Mouse (Mus musculus) kidney, postnatal 0 days (tissue): ENCODE data around the gene 1810024B03Rik. TPM values are rescaled to one million over a fixed set of nuclear protein-coding genes. Genes with fewer than 3 reads are reported as not detected.
"Not testable (repeated sequence)": the region's sequence is repeated elsewhere in the genome, so short reads cannot be mapped to it uniquely, and the experiment has no call there.

Experiments used
- ATAC-seq: fragments of 200-750 bp; cut with Nextera tagmentation; replicated peaks from 2 replicates; pipeline ENCODE4 v1.8.0; 2017; ENCODE audit warnings: low read depth, moderate number of reproducible peaks, moderate TSS enrichment, moderate library complexity; ENCODE audit not compliant: low FRiP score
- DNase-seq: peaks from one replicate; pipeline ENCODE4 v3.0.0-alpha.2; 2016; ENCODE audit warnings: low spot score
- H3K27ac ChIP-seq: fragments of 300-500 bp; sonication (generic); 2 replicates; pipeline ENCODE4 v1.5.1; 2014; ENCODE audit warnings: mild to moderate bottlenecking
- H3K27me3 ChIP-seq: fragments of 300-500 bp; sonication (generic); 2 replicates; pipeline ENCODE4 v1.6.1; 2014; ENCODE audit warnings: low read length, mixed read lengths; ENCODE audit not compliant: insufficient read depth
- H3K36me3 ChIP-seq: fragments of 300-500 bp; sonication (generic); 2 replicates; pipeline ENCODE4 v1.6.1; 2014; ENCODE audit warnings: low read length, mixed read lengths; ENCODE audit not compliant: insufficient read depth
- H3K4me1 ChIP-seq: fragments of 300-500 bp; sonication (generic); replicated peaks from 2 replicates; pipeline ENCODE4 v1.6.1; 2014; ENCODE audit warnings: antibody characterized with exemption, low read length, mixed read lengths; ENCODE audit not compliant: insufficient read depth
- H3K4me2 ChIP-seq: fragments of 300-500 bp; sonication (generic); 2 replicates; pipeline ENCODE4 v1.6.1; 2014; ENCODE audit warnings: mild to moderate bottlenecking, low read length, moderate library complexity, mixed read lengths
- H3K4me3 ChIP-seq: fragments of 300-500 bp; sonication (generic); replicated peaks from 2 replicates; pipeline ENCODE4 v1.5.1; 2014; ENCODE audit warnings: low read depth, low read length
- H3K9ac ChIP-seq: fragments of 300-500 bp; sonication (generic); 2 replicates; pipeline ENCODE4 v1.6.1; 2014; ENCODE audit warnings: low read depth, low read length
- H3K9me3 ChIP-seq: fragments of 300-500 bp; sonication (generic); replicated peaks from 2 replicates; pipeline ENCODE4 v1.6.1; 2016; ENCODE audit warnings: low read length, inconsistent platforms, mixed read lengths
- CTCF ChIP-seq: IDR thresholded peaks from 2 replicates; pipeline ENCODE4 v1.5.1; 2016; ENCODE audit warnings: antibody characterized with exemption, low read depth, mild to moderate bottlenecking, moderate library complexity
- WGBS: fragments of 180-500 bp; shearing (Covaris S2); extraction: QIAGEN DNeasy Blood & Tissue Kit; methylation state at CpG from one replicate; pipeline ENCODE4 v1.1.7; 2014; 5-methylcytosine and 5-hydroxymethylcytosine counted together
- polyA plus RNA-seq: library from polyadenylated mRNA; unstranded; fragments of >200 nt; fragmentation: Nextera tagmentation; extraction: Ambion mirVana; gene quantifications from 2 replicates; pipeline ENCODE4 v1.2.1, GENCODE M21; 2015

1810024B03Rik gene
- polyA plus RNA-seq, 1 experiment from 2014 or later = 3.6 TPM

- Histone ChIP-seq H3K9me3 (no peaks in the 10 kb centered on the region), H3K4me2 (no peak overlapping the region), H3K4me1 (no peaks in the 10 kb centered on the region), H3K36me3 (no peaks in the 10 kb centered on the region), H3K27ac (no peak overlapping the region), H3K4me3 (no peak overlapping the region), H3K27me3 (no peaks in the 10 kb centered on the region), H3K9ac (no peak overlapping the region)
- ATAC-seq (no peak), DNase-seq (no peak)
- no peak for TF ChIP-seq CTCF
These were observed 18.5 kb downstream of the 1810024B03Rik start for GRCm38 (mm10) chr2:127189574-127189973.

DNA sequence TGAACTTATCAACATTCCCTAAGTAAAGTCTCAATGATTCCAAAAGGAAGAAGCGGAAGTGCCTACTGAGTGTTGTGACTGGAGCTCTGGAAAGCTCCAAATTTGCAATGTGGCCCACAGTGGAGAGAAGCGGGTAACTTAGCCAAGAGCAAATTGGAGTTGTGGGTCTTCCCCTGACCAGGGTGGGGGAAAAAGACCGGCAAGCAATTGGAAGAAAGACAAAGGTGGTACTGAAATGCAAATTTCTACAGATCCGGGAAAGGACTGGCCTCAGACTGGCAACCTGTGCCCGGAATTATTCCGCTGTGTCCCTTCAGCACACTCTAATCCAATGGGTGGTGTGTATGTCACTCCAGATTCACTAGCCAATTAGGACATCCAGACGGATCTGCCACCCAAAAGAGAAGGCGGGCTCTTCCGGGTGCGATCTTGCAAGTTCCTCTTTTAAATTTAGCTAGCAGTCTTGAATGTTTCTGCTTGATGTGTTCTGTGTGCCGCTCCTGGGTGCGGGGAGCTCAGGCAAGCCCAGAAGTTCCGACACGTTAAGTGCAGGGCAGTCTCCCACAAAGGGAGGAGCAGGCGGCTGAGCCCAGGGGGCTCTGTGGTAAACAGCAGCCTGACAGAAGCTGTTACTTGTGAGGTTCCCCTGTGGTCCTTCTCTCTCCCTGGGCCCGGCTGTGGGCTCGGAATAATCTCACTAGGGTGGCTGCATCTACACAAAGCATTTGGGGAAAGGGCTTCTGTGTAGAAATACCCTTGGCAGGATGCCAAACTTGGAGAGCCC, 25.3 kb downstream of the 1810024B03Rik start:
- H3K4me2 ChIP-seq = peak overlapping the region; percentile 80
- H3K4me1 ChIP-seq = no peaks in the 10 kb centered on the region
- H3K27me3 ChIP-seq = no peaks in the 10 kb centered on the region
- no peaks in the 10 kb centered on the region for H3K9me3 ChIP-seq
- peak; percentile 96 for DNase-seq
- TF ChIP-seq CTCF = no peak
- WGBS = 1% methylated on average over 17 of the region's 17 CpGs
- peak overlapping the region; percentile 83 for H3K9ac ChIP-seq
- H3K4me3 ChIP-seq = peak overlapping the region; percentile 48
- H3K27ac ChIP-seq = peak overlapping the region; percentile 89
- no peaks in the 10 kb centered on the region for H3K36me3 ChIP-seq
- peak; percentile 100 for ATAC-seq

- not testable (repeated sequence) for ATAC-seq, H3K27me3 ChIP-seq, H3K9ac ChIP-seq, H3K4me3 ChIP-seq, H3K27ac ChIP-seq, H3K9me3 ChIP-seq, H3K4me2 ChIP-seq, H3K36me3 ChIP-seq, H3K4me1 ChIP-seq
- peak; percentile 81 for DNase-seq
- TF ChIP-seq CTCF = peak; percentile 65
- WGBS = 6% methylated on average over 1 of the region's 1 CpGs
These were observed 41.8 kb downstream of the 1810024B03Rik start for GRCm38 (mm10) chr2:127166261-127166660.

DNA sequence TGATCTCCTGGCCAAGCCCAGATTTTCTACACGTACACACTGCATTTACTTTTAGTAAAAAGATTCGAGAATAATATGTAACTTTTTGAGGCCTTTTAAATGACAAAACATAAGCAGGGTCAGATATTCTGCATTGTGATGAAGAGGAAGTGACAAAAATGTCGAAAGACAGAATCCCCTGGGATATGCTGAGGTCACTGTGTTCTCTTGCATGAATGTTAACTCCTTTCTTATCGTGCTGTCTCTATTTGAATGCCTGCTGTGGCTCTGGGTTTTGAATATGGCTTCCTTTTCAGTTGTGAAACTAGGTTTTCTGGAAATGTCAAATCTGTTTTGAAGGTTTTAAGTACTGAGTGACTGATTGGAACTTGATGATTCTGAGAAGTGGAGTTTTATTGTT, 42.4 kb downstream of the 1810024B03Rik start:
- Histone ChIP-seq H3K27me3 (no peaks in the 10 kb centered on the region), H3K9ac (no peak overlapping the region), H3K36me3 (no peaks in the 10 kb centered on the region), H3K4me2 (no peak overlapping the region), H3K9me3 (no peaks in the 10 kb centered on the region), H3K27ac (no peak overlapping the region), H3K4me3 (no peak overlapping the region), H3K4me1 (no peaks in the 10 kb centered on the region)
- WGBS = 52% methylated on average over 4 of the region's 4 CpGs
- TF ChIP-seq CTCF = no peak
- ATAC-seq (no peak), DNase-seq (no peak)

DNA sequence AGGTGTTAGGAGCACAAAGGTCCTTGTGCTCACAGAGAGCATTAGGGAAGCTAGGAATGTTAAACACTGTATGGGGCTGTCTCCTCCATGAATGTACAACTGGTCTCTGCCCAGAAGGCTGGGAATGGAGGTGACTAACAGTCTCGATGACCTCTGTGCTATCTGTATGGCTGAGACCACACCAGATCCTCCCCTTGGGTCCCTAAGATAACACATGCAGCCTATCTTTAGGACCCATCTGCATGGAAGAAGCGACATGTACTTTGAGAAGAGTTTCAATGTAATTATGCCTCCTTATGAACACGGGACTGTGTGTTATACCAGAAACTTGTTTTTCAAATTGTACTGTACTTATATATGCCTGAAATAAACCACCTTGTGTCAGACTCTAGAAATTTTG, 62.4 kb downstream of the 1810024B03Rik start:
- H3K4me3 ChIP-seq = no peak overlapping the region
- peaks cover 9% of the 10 kb centered on the region; the same call in 1 of the 2 replicates for H3K4me1 ChIP-seq
- DNase-seq (no peak), ATAC-seq (no peak)
- H3K9me3 ChIP-seq = no peaks in the 10 kb centered on the region
- H3K4me2 ChIP-seq = no peak overlapping the region
- H3K27ac ChIP-seq = no peak overlapping the region
- no peaks in the 10 kb centered on the region for H3K27me3 ChIP-seq
- 79% methylated on average over 3 of the region's 3 CpGs for WGBS
- 0 out of 2 replicates have a peak, but pooled peaks cover 3% of the 10 kb centered on the region for H3K36me3 ChIP-seq
- no peak overlapping the region for H3K9ac ChIP-seq
- TF ChIP-seq CTCF = no peak

DNA sequence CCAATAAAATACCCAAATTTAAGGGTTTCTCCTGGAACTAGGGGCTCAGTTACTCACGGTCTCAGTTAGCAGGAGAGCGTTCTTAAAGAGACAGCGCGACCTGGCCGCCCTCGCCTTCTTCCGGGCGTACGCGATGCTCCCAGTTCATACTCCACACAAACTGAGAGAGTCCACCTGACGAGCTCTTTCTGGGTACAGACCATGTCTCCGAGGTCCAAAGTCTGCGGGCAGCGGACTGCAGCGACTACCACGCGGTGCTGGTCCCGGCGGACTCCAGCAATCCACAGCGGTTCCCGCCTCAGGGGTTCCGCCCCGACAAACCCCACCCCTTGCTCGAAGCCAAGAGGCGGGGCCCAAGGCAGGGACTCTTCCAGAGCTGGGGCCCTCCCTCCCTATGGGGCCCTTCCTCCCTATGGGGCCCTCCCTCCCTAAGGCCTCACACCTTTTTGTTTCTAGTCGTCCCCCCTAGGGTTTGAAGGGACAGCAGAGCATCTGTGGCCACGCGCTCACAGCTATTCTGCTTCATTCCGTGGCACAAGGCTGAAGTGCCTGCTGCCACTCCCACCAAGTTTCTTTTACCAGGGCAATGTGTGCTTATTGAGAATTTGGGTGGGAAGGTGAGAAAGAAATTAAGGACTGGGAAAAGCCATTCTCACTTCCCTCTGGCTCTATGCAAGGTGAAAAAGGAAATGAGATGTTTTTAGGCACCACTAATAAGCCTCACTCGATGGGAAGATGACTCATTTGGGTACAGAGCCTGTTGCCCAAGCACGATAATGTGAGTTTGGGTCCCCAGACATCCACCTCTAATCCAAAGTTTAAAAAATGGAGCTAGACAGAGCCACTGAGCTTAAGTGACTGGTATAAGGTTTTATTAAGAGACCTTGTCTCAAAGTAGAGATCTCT, 64.7 kb downstream of the 1810024B03Rik start, which contains the start of gene Itpripl1:
TSS of gene Itpripl1 (minus strand) at position 285 of the 906 bp plus-strand sequence.
- no peak for TF ChIP-seq CTCF
- ATAC-seq (peak; percentile 92), DNase-seq (peak; percentile 79)
- Histone ChIP-seq H3K36me3 (0 out of 2 replicates have a peak, but pooled peaks cover 5% of the 10 kb centered on the region), H3K27me3 (no peaks in the 10 kb centered on the region), H3K4me2 (peak within 1 kb of the TSS; percentile 79), H3K9ac (peak within 1 kb of the TSS; percentile 63), H3K27ac (no peak within 1 kb of the TSS), H3K4me3 (peak within 1 kb of the TSS; percentile 54), H3K4me1 (peaks cover 9% of the 10 kb centered on the region; the same call in 1 of the 2 replicates), H3K9me3 (no peaks in the 10 kb centered on the region)
- 3% methylated on average over 31 of the region's 31 CpGs for WGBS
